Mouse (Mus musculus) gastrocnemius, postnatal 14 days (tissue): Measurements from ENCODE around the gene Bpi. TPM values are rescaled to one million over a fixed set of nuclear protein-coding genes. Genes with fewer than 3 reads are reported as not detected.

Source experiments
- microRNA-seq, 2 experiments: library from miRNA; unstranded; fragments of <30 nt; microRNA quantifications; one replicate each; pipeline ENCODE4 v1.2.0; 2021
- total RNA-seq, 2 experiments: library from RNA; stranded (reverse); gene quantifications; 2 replicates each; pipeline ENCODE4 v1.2.3; 2021

The Bpi gene
- total RNA-seq, 2 experiments from 2014 or later: not detected

Small RNAs within 50 kb of the gene (microRNA-seq; reads per million reads assigned to microRNA genes)
- gene Mir7685: 1.0 to 1.6 reads per million in 2 experiments

Other genes starting within 250 kb of the Bpi start
- gene Tti1, start 229.7 kb upstream of the Bpi start, total RNA-seq: 10 to 100 TPM; 13.0 to 14.6 TPM
- 10 to 100 TPM; 24.8 to 28.9 TPM for gene Rprd1b, start 229.6 kb upstream of the Bpi start, total RNA-seq
- 10 to 100 TPM; 48.4 to 50.2 TPM for gene Tgm2, start 111.7 kb upstream of the Bpi start, total RNA-seq
- gene D630003M21Rik, start 28.9 kb upstream of the Bpi start, total RNA-seq: 1 to 10 TPM; 3.3 to 4.2 TPM
- gene Lbp, start 48.4 kb downstream of the Bpi start, total RNA-seq: 10 to 100 TPM in 1 of 2 experiments, 1 to 10 TPM in 1; 7.8 to 12.7 TPM
- gene Snhg11, start 117.5 kb downstream of the Bpi start, total RNA-seq: under 1 TPM; 0.06 to 0.20 TPM
- gene Ralgapb, start 151.8 kb downstream of the Bpi start, total RNA-seq: 10 to 100 TPM; 20.3 to 21.2 TPM
- under 1 TPM in 1 of 2 experiments, not detected in 1; 0.59 TPM for gene Adig, start 244.5 kb downstream of the Bpi start, total RNA-seq